Mouse (Mus musculus) ES-Bruce4 (cell line): ENCODE data around the gene Gm8677. TPM values are rescaled to one million over a fixed set of nuclear protein-coding genes. Genes with fewer than 3 reads are reported as not detected.
"Not testable (repeated sequence)": the region's sequence is repeated elsewhere in the genome, so short reads cannot be mapped to it uniquely, and the experiment has no call there.

Source experiments
- H3K27ac ChIP-seq: 2 replicates; pipeline ENCODE4 v1.5.1; 2012; ENCODE audit warnings: low read length, inconsistent platforms; ENCODE audit not compliant: insufficient read depth
- H3K27me3 ChIP-seq: 2 replicates; pipeline ENCODE4 v1.6.1; 2012; ENCODE audit warnings: mild to moderate bottlenecking, low read length, inconsistent platforms; ENCODE audit not compliant: control insufficient read depth, poor library complexity, insufficient read depth, severe bottlenecking
- H3K36me3 ChIP-seq: 2 replicates; pipeline ENCODE4 v1.6.1; 2012; ENCODE audit warnings: inconsistent platforms, mild to moderate bottlenecking, low read length, moderate library complexity; ENCODE audit not compliant: control insufficient read depth, poor library complexity, insufficient read depth, severe bottlenecking
- H3K4me1 ChIP-seq: one replicate; pipeline ENCODE4 v1.8.1; 2011; ENCODE audit warnings: low read length; ENCODE audit not compliant: control insufficient read depth, insufficient read depth
- H3K4me3 ChIP-seq: 2 replicates; pipeline ENCODE4 v1.5.1; 2011; ENCODE audit warnings: low read depth, mild to moderate bottlenecking, low read length
- H3K9ac ChIP-seq: 2 replicates; pipeline ENCODE4 v1.6.1; 2012; ENCODE audit warnings: low read depth, mild to moderate bottlenecking, inconsistent platforms; ENCODE audit not compliant: poor library complexity, severe bottlenecking
- H3K9me3 ChIP-seq: replicated peaks from 2 replicates; pipeline ENCODE4 v1.6.1; 2012; ENCODE audit warnings: mild to moderate bottlenecking, low read length, inconsistent platforms; ENCODE audit not compliant: control insufficient read depth, poor library complexity, insufficient read depth, severe bottlenecking
- polyA plus RNA-seq: library from polyadenylated mRNA; stranded (reverse); fragments of >200 nt; gene quantifications from 2 replicates; pipeline ENCODE4 v1.2.4, GENCODE M21; 2011; ENCODE audit warnings: low read depth; ENCODE audit not compliant: missing spikeins, insufficient read depth, insufficient read length

Gene Gm8677
- polyA plus RNA-seq: not detected in 2 replicates

- not testable (repeated sequence) for H3K27ac ChIP-seq, H3K9ac ChIP-seq, H3K9me3 ChIP-seq, H3K4me1 ChIP-seq, H3K36me3 ChIP-seq, H3K27me3 ChIP-seq, H3K4me3 ChIP-seq
Observed at GRCm38 (mm10) chr7:22534787-22535186, at the start of gene Gm8677. TSS of gene Gm8677 (minus strand) at chr7:22534887.

GRCm38 (mm10) chr7:22565243-22565642, 30.6 kb upstream of the Gm8677 start, which contains the start of gene Gm4201:
TSS of gene Gm4201 (minus strand) at chr7:22565343.
- H3K27me3 ChIP-seq, H3K4me3 ChIP-seq, H3K36me3 ChIP-seq, H3K9me3 ChIP-seq, H3K9ac ChIP-seq, H3K4me1 ChIP-seq, H3K27ac ChIP-seq: not testable (repeated sequence)

GRCm38 (mm10) chr7:22522667-22523066, 12.0 kb downstream of the Gm8677 start, which contains the start of gene Vmn1r152:
TSS of gene Vmn1r152 (plus strand) at chr7:22522967.
- not testable (repeated sequence) for H3K36me3 ChIP-seq, H3K4me3 ChIP-seq, H3K9me3 ChIP-seq, H3K27me3 ChIP-seq, H3K27ac ChIP-seq, H3K4me1 ChIP-seq, H3K9ac ChIP-seq

GRCm38 (mm10) chr7:22499578-22499977, 35.1 kb downstream of the Gm8677 start, which contains the start of gene Vmn1r151:
TSS of gene Vmn1r151 (minus strand) at chr7:22499678.
- H3K4me1 ChIP-seq: not testable (repeated sequence)

More at GRCm38 (mm10) chr7:22499578-22499977, 35.1 kb downstream of the Gm8677 start, which contains the start of gene Vmn1r151:
- not testable (repeated sequence) for H3K4me3 ChIP-seq, H3K36me3 ChIP-seq, H3K27me3 ChIP-seq, H3K27ac ChIP-seq, H3K9me3 ChIP-seq, H3K9ac ChIP-seq

Other genes starting within 250 kb of the Gm8677 start
- gene Gm4187, start 205.2 kb downstream of the Gm8677 start, polyA plus RNA-seq: not detected in 2 replicates
- not detected in 2 replicates for gene Gm8660, start 163.8 kb downstream of the Gm8677 start, polyA plus RNA-seq
- gene Vmn1r148, start 121.3 kb downstream of the Gm8677 start, polyA plus RNA-seq: not detected in 2 replicates
- not detected in 2 replicates for gene Vmn1r149, start 96.7 kb downstream of the Gm8677 start, polyA plus RNA-seq
- not detected in 2 replicates for gene Gm10665, start 70.8 kb downstream of the Gm8677 start, polyA plus RNA-seq
- not detected in 2 replicates for gene Vmn1r151, start 35.2 kb downstream of the Gm8677 start, polyA plus RNA-seq
- gene Vmn1r152, start 11.9 kb downstream of the Gm8677 start, polyA plus RNA-seq: not detected in 2 replicates
- gene Gm4201, start 30.5 kb upstream of the Gm8677 start, polyA plus RNA-seq: not detected in 2 replicates
- not detected in 2 replicates for gene Gm4565, start 53.2 kb upstream of the Gm8677 start, polyA plus RNA-seq
- gene Vmn1r155, start 123.1 kb upstream of the Gm8677 start, polyA plus RNA-seq: not detected in 2 replicates
- not detected in 2 replicates for gene Gm8693, start 157.4 kb upstream of the Gm8677 start, polyA plus RNA-seq
- not detected in 2 replicates for gene Gm4567, start 184.8 kb upstream of the Gm8677 start, polyA plus RNA-seq
- not detected in 2 replicates for gene Vmn1r157, start 226.8 kb upstream of the Gm8677 start, polyA plus RNA-seq